Mouse (Mus musculus) cerebellum, adult 2 months (tissue): Measurements from ENCODE around the gene Cdk17.

ENCODE experiments used
- CTCF ChIP-seq: fragments of 200-500 bp; IDR thresholded peaks from 2 replicates; pipeline ENCODE4 v1.5.1; 2011; ENCODE audit warnings: low read depth, mild to moderate bottlenecking, control low read depth, low read length, moderate library complexity, borderline replicate concordance; ENCODE audit not compliant: insufficient read depth
- POLR2A ChIP-seq: fragments of 200-500 bp; IDR thresholded peaks from 2 replicates; pipeline ENCODE4 v1.6.1; 2011; ENCODE audit warnings: low read length, control low read depth, borderline replicate concordance; ENCODE audit not compliant: insufficient read depth

- TF ChIP-seq CTCF (no peak), POLR2A (no peak)
These were observed 81.5 kb downstream of the Cdk17 start for GRCm38 (mm10) chr10:93242208-93242607.
